Mouse (Mus musculus): Measurements from ENCODE around the gene Gm1043. TPM values are rescaled to one million over a fixed set of nuclear protein-coding genes. Genes with fewer than 3 reads are reported as not detected.

Gm1043 gene
- polyA plus RNA-seq, 1 experiment, result 0.38 TPM

DNA sequence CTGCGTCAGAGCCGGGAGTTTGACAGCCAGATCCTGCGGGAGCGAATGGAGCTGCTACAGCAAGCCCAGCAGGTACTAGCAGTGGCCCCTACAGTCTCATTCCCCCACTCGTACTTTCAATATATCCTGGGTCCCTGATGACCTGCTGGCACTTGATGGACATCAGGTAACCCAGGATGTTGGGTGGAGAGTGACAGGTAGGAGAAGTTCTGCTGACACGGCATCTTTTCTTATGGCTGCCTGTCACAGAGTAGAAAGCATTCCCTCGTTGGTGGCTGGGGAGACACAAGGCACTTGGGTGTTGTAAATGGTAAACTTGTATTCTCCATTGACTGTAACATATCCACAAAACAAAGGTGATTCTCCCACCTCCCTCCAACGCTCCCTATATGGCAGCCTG is 56.6 kb downstream of the Gm1043 start:
- TF ChIP-seq CTCF (IDR thresholded peaks at IDR 0.05; ENCODE audit: insufficient read depth, low read length), result no peak
- no peak for TF ChIP-seq POLR2A (IDR thresholded peaks at IDR 0.05; ENCODE audit: borderline replicate concordance, extremely low read depth, low read depth, low read length)
- 69% methylated on average over 8 of the region's 8 CpGs for WGBS
- H3K4me1 ChIP-seq (ENCODE audit: control insufficient read depth, insufficient read depth, low read length), result no peaks in the 10 kb centered on the region
- DNase-seq, result no peak
- H3K4me3 ChIP-seq (replicated peaks; ENCODE audit: extremely low read depth, low read depth, low read length), result no peak overlapping the region

DNA sequence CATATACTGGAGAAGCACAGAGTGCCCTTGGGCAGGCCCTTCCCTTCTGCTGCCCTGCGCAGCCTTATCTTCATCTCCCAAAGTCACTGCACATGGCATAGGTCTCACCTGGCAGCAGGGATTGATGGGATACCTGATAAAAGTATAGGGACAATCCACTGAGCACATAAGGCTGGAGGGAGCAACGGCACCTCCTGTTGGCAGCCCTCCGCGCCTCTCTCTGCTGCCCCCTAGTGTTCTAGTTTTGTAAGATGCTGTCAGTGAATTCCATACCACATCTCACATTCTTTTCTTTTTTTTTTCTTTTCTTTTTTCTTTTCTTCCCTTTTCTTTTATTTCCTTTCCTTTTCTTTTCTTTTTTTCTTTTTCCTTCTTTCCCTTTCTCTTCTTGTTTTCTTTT is 62.4 kb downstream of the Gm1043 start:
- H3K4me1 ChIP-seq (ENCODE audit: control insufficient read depth, insufficient read depth, low read length), result no peaks in the 10 kb centered on the region
- 13% methylated on average over 4 of the region's 4 CpGs for WGBS
- DNase-seq, result peak; percentile 10
- TF ChIP-seq CTCF (IDR thresholded peaks at IDR 0.05; ENCODE audit: insufficient read depth, low read length) (peak; percentile 64), POLR2A (IDR thresholded peaks at IDR 0.05; ENCODE audit: borderline replicate concordance, extremely low read depth, low read depth, low read length) (no peak)
- H3K4me3 ChIP-seq (replicated peaks; ENCODE audit: extremely low read depth, low read depth, low read length), result no peak overlapping the region

DNA sequence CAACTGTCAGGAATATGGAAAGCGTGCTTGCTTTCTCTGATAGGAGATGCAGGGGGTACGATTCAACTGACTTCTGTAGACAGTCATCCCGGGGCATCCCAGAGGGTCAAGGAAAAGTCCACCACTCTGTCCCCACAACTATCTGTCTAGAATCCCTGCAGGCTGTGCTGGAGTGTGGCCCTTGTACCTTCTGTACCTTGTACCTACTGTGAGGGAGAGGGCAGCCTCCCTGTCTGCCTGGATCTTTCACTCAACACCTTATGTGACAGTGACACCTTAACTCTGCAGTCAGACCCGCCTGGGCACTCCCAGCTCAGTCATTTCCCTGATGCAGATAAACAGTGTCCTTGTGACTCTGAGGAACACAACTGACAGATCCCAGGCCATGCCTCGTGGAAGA is 65.5 kb downstream of the Gm1043 start:
- TF ChIP-seq CTCF (IDR thresholded peaks at IDR 0.05; ENCODE audit: insufficient read depth, low read length), result no peak
- no peak for TF ChIP-seq POLR2A (IDR thresholded peaks at IDR 0.05; ENCODE audit: borderline replicate concordance, extremely low read depth, low read depth, low read length)
- Histone ChIP-seq H3K4me1 (ENCODE audit: control insufficient read depth, insufficient read depth, low read length) (no peaks in the 10 kb centered on the region), H3K4me3 (replicated peaks; ENCODE audit: extremely low read depth, low read depth, low read length) (no peak overlapping the region)
- 57% methylated on average over 5 of the region's 5 CpGs for WGBS
- no peak for DNase-seq

DNA sequence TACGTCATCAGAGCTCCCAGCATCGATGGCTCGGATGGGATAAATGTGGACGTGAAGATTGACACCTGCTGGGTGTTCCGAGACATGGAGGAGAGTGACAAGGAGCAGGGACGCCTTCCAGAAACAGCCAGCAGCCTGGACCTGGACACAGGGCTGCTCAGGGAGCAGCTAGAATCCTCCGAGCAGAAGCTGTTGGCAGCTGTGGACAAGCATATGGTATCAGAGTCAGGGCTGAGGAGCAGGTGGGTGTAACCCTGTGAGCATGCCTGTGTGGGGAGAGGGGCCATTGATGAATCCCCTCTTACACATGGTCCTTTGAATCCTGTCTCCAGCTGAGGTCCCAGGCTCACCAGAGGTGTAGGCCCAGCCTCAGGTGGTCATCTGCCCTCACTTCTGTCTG is 69.3 kb downstream of the Gm1043 start:
- WGBS, result 71% methylated on average over 7 of the region's 7 CpGs
- H3K4me1 ChIP-seq (ENCODE audit: control insufficient read depth, insufficient read depth, low read length), result no peaks in the 10 kb centered on the region
- H3K4me3 ChIP-seq (replicated peaks; ENCODE audit: extremely low read depth, low read depth, low read length), result no peak overlapping the region
- no peak for DNase-seq
- TF ChIP-seq CTCF (IDR thresholded peaks at IDR 0.05; ENCODE audit: insufficient read depth, low read length), result no peak
- TF ChIP-seq POLR2A (IDR thresholded peaks at IDR 0.05; ENCODE audit: borderline replicate concordance, extremely low read depth, low read depth, low read length), result no peak

DNA sequence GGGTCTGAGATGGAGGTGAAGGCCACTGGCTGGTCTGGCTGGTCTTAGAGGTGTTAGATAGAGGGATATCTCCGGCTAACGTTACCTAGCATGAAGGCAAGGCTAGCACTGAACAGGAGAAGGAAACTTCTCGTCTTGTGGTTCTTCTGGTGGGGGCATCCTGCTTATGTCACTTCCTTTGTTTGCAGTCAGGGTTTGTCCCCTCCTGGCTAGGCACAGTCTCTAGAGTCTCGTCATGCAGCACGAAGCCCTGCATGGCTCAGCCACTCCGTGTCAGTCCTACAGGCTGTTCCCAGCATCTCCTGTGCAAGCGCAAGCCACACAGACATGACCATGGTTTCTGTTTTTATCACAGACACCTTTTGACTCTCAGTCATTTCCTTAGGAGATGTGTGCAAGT is 73.2 kb downstream of the Gm1043 start:
- 60% methylated on average over 7 of the region's 7 CpGs for WGBS
- DNase-seq, result no peak
- H3K4me1 ChIP-seq (ENCODE audit: control insufficient read depth, insufficient read depth, low read length), result no peaks in the 10 kb centered on the region
- H3K4me3 ChIP-seq (replicated peaks; ENCODE audit: extremely low read depth, low read depth, low read length), result no peak overlapping the region
- no peak for TF ChIP-seq CTCF (IDR thresholded peaks at IDR 0.05; ENCODE audit: insufficient read depth, low read length)
- no peak for TF ChIP-seq POLR2A (IDR thresholded peaks at IDR 0.05; ENCODE audit: borderline replicate concordance, extremely low read depth, low read depth, low read length)

DNA sequence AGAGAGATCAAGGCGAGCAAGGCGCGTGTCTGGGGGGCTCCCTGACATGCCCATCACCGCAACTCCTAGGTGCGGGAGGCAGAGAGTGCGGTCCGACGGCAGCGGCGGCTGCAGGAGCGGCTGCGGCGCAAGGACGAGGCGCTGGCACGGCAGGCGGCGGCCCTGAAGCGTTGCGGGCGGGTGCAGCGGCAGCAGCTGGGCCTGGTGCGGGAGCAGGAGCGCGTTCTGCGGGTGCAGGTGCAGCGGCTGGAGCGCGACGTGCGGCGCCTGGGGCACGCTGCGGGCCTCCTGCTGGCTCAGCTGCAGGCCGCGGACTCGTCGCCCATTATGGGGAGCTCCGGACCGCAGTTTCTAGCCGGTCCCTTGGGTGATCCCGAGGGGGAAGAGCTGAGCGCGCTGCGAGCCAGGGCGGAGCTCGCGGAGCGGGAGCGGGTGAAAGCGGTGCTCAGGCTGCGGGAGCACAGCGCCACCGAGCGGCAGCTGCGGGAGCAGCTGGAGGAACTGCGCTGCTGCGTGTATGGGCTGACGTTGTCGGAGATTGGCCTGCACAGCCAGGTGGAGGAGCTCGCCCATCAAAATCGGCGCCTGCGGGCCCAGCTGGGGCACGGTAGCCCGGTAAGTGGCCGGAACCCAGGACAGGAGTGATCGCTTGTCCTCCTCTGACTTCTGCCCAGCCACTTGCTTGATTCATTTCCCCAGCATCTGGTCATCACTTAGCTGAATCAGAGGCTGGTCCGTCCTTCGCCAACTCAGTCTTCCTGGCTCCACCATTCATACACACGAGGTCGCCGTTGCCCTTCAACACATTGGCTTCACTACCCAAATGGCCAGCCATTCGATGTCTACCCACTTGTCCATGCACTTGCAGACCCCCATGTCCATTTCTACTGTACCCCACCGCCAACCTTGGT is 78.0 kb downstream of the Gm1043 start:
- WGBS, result 8% methylated on average over 75 of the region's 75 CpGs
- no peaks in the 10 kb centered on the region for H3K4me1 ChIP-seq (ENCODE audit: control insufficient read depth, insufficient read depth, low read length)
- DNase-seq, result peak; percentile 6
- TF ChIP-seq POLR2A (IDR thresholded peaks at IDR 0.05; ENCODE audit: borderline replicate concordance, extremely low read depth, low read depth, low read length), result no peak
- TF ChIP-seq CTCF (IDR thresholded peaks at IDR 0.05; ENCODE audit: insufficient read depth, low read length), result 0 out of 2 replicates have a peak, but pooled peaks have one; percentile 15
- no peak overlapping the region for H3K4me3 ChIP-seq (replicated peaks; ENCODE audit: extremely low read depth, low read depth, low read length)

DNA sequence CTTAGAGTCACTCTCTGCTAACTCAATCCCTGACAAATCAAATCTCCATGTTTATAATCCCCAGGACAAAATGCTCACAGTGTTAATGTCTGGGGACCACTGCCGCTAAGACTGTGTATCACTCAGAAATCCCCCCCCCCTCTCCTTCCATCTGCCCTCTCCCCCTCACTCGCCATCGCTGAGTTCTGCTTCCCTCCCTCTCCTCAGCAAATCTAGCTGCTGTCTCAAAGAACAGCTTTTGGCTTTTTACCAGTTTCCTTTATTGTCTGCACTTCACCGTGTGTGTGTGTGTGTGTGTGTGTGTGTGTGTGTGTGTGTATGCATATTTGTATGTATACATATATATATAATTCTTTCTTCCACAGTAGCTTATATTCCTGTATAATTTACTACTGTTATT is 91.3 kb downstream of the Gm1043 start:
- TF ChIP-seq CTCF (IDR thresholded peaks at IDR 0.05; ENCODE audit: insufficient read depth, low read length) (no peak), POLR2A (IDR thresholded peaks at IDR 0.05; ENCODE audit: borderline replicate concordance, extremely low read depth, low read depth, low read length) (no peak)
- no peak for DNase-seq
- 35% methylated on average over 4 of the region's 4 CpGs for WGBS
- Histone ChIP-seq H3K4me3 (replicated peaks; ENCODE audit: extremely low read depth, low read depth, low read length) (no peak overlapping the region), H3K4me1 (ENCODE audit: control insufficient read depth, insufficient read depth, low read length) (no peaks in the 10 kb centered on the region)

DNA sequence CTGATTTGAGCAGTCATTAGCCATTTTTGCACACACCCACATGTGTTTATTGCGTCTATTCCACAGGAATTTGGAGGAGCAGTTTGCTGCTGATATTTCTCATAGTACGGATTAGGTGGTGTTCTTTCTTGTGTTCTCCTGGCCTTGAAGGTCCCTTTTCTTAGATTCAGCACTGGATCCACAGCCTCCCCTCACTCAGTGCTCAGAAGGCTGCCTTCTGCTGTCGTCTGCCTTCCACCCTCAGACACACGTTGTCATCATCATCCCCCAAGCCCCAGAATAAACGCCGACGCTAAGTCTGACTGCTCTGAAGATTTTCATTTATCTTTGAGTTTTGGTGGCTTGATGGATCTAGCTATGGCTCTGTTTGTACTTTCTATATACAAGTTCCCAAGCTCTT is 91.9 kb downstream of the Gm1043 start:
- no peak for DNase-seq
- Histone ChIP-seq H3K4me1 (ENCODE audit: control insufficient read depth, insufficient read depth, low read length) (no peaks in the 10 kb centered on the region), H3K4me3 (replicated peaks; ENCODE audit: extremely low read depth, low read depth, low read length) (no peak overlapping the region)
- TF ChIP-seq CTCF (IDR thresholded peaks at IDR 0.05; ENCODE audit: insufficient read depth, low read length) (no peak), POLR2A (IDR thresholded peaks at IDR 0.05; ENCODE audit: borderline replicate concordance, extremely low read depth, low read depth, low read length) (no peak)
- 43% methylated on average over 7 of the region's 7 CpGs for WGBS

DNA sequence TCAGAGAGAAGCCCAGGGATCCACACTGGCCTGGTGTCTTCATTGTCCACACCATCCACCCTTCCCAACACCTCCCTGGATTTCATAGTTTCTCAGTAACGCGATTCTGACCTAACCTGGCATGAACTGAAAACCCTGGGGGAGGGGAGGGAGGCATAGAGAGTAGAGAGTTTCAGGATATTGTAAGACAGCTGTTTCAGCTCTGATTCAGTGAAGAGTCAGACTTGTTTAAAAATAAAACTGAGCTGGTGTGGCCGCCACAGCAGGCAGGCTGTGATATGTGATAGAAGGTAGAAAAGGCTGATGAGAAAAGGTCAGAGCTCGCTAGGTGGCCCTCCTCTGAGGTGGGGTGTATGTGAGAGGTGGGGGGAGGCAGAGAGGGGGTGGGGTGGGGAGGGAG is 93.6 kb downstream of the Gm1043 start:
- no peak for DNase-seq
- H3K4me1 ChIP-seq (ENCODE audit: control insufficient read depth, insufficient read depth, low read length), result no peaks in the 10 kb centered on the region
- WGBS, result 31% methylated on average over 4 of the region's 4 CpGs
- TF ChIP-seq CTCF (IDR thresholded peaks at IDR 0.05; ENCODE audit: insufficient read depth, low read length) (no peak), POLR2A (IDR thresholded peaks at IDR 0.05; ENCODE audit: borderline replicate concordance, extremely low read depth, low read depth, low read length) (no peak)
- no peak overlapping the region for H3K4me3 ChIP-seq (replicated peaks; ENCODE audit: extremely low read depth, low read depth, low read length)

DNA sequence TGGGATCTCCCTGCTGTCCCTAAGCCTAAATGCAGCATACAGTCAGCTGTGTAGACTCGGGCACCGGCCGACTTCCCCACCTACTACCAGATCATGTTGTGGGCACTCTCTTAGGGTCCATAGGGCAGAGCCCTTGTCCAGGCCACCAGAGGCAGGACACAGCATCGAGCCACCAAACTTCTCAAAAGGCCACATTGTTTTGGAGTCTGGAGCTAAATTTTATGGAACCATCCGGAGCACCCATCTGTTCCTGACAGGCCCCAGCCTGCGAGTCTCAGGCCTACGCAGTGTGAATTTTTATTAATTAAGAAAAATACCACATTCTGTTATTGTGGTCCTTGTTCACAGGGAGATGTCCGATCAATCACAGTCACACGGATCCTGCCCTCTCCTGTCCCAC is 94.7 kb downstream of the Gm1043 start:
- Histone ChIP-seq H3K4me1 (ENCODE audit: control insufficient read depth, insufficient read depth, low read length) (no peaks in the 10 kb centered on the region), H3K4me3 (replicated peaks; ENCODE audit: extremely low read depth, low read depth, low read length) (no peak overlapping the region)
- DNase-seq, result no peak
- WGBS, result 90% methylated on average over 9 of the region's 9 CpGs
- TF ChIP-seq CTCF (IDR thresholded peaks at IDR 0.05; ENCODE audit: insufficient read depth, low read length) (no peak), POLR2A (IDR thresholded peaks at IDR 0.05; ENCODE audit: borderline replicate concordance, extremely low read depth, low read depth, low read length) (no peak)

Data from lung, adult 2 months (tissue).